In genomic region chr4:131206886-131207200, GRCm38 (mm10) we compare ENCODE assay signal across 14 mouse cellular contexts.
DNase-seq lines count a peak whose midpoint lies in the region; ATAC-seq lines count a peak whose summit lies in the region.
"Had no signal": no experiment of that assay in that cellular context is flagged by ENCODE, and none has a peak within 500 bp of the region (broad histone marks: within the 10 kb centered on the region; RNA-seq: fewer than 3 reads in every experiment).

No protein-coding gene starts in this region.

- no peaks in the 10 kb centered on the region for H3K27me3 ChIP-seq in forebrain, embryonic 15.5 days
- H3K27me3 ChIP-seq: liver, embryonic 15.5 days had no signal

- no peak overlapping the region for H3K4me2 ChIP-seq in forebrain, embryonic 15.5 days (replicated peaks)
- H3K4me2 ChIP-seq: liver, embryonic 15.5 days had no signal

- peak overlapping the region; percentile 89 for H3K27ac ChIP-seq in forebrain, embryonic 15.5 days (replicated peaks)
- H3K27ac ChIP-seq: liver, embryonic 15.5 days had no signal

- H3K36me3 ChIP-seq in forebrain, embryonic 15.5 days, result no peaks in the 10 kb centered on the region
- H3K36me3 ChIP-seq: liver, embryonic 15.5 days had no signal

- no peaks in the 10 kb centered on the region for H3K9me3 ChIP-seq in forebrain, embryonic 15.5 days
- H3K9me3 ChIP-seq: liver, embryonic 15.5 days had no signal

- peak; percentile 80 for ATAC-seq in forebrain, embryonic 15.5 days (replicated peaks)
- ATAC-seq in CD4-positive, CD25-positive, alpha-beta regulatory T cell, adult 4 months, result no peak

- H3K9ac ChIP-seq in forebrain, embryonic 15.5 days (replicated peaks), result no peak overlapping the region
- H3K9ac ChIP-seq: liver, embryonic 15.5 days had no signal

- peaks cover 30% of the 10 kb centered on the region for H3K4me1 ChIP-seq in forebrain, embryonic 15.5 days
- H3K4me1 ChIP-seq: liver, embryonic 15.5 days had no signal

- peak; percentile 39 to 49 for DNase-seq in layer of hippocampus, postnatal 10 days (ENCODE audit: low spot score in 2 of 2)
- DNase-seq in layer of hippocampus, postnatal 36 days, result no peak
- peak; percentile 52 to 57 for DNase-seq in right cerebral cortex, postnatal 10 days (ENCODE audit: low spot score in 2 of 2)
- no peak for DNase-seq in right cerebral cortex, postnatal 14 days
- DNase-seq in layer of hippocampus, adult 11-12 months (ENCODE audit: low spot score), result no peak
- DNase-seq in adrenal gland, postnatal 10 days, result no peak
- DNase-seq: gastrocnemius, postnatal 36 days; heart, postnatal 14 days; kidney, adult 11 months; kidney, postnatal 4 days; right cerebral cortex, adult 18-20 months had no signal

- H3K4me3 ChIP-seq in forebrain, embryonic 15.5 days, result no peak overlapping the region
- H3K4me3 ChIP-seq: liver, embryonic 15.5 days had no signal

- WGBS in forebrain, embryonic 15.5 days, result 18% methylated on average over 4 of the region's 4 CpGs

Comparison
In these comparisons a context has a peak if more than half of its experiments do, and no peak if none do; other contexts are left out.
1. DNase-seq: peak in layer of hippocampus, postnatal 10 days (2 of 2) and right cerebral cortex, postnatal 10 days (2 of 2); none in layer of hippocampus, postnatal 36 days (0 of 2), right cerebral cortex, postnatal 14 days (single experiment), layer of hippocampus, adult 11-12 months (single experiment) and adrenal gland, postnatal 10 days (single experiment).